Mouse (Mus musculus) skeletal muscle tissue, adult 2 months (tissue): ENCODE measurements at regions not wholly inside any gene's neighbourhood (a gene's known extent, or its start where the extent isn't known, plus 50 kb on each side); places are given as distances from the start of the nearest gene placed in this dataset.

ENCODE experiments used
- DNase-seq: peaks from one replicate; pipeline ENCODE4 v3.0.0-alpha.2; 2012; ENCODE audit warnings: low read depth, low spot score

DNA sequence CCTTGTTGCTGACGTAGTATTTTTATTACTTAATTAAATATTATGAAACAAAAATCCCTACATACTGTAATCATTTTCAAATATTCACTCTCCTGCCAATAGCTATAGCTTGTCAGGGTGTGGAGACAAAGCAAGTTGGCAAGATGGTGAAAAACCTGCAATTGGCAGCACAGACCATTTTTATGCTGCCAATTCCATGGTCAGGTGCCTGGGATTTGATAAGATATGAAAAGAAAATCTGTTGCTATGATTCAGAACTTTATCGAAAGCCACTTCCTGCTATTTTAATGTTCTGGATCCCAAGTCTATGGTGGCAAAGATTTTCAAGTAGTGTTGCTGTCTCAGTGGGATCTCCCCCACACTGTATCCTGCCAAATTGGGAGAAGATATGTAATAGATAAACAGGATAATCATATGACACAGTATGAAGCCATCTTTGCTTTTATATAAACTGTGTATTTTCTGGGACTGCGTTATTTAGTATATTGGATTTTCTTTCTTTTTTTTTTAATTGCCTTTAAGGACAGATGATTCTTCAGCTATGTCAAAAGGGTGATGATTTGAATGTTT is 165.3 kb upstream of the Lrrc3b start:
- DNase-seq = no peak

DNA sequence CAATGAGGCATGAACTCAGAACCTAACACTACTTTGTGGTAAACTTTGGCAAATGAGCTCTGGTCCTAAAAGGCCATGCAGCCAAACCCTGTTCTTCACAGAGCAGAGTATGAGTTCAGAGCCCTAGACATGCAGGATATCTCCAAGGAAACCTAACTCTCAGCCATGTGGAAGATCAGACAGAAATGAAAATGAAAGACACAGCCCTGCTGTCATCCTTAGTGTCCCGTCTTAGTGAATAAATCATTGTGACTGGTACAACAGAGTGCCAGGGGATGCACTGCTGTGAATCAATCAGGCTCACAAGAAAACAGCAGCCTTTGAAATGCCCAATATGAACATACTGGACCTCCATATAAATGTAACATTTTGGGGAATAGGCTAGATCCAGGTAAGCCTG is 171.4 kb upstream of the Lrrc3b start:
- DNase-seq = no peak

DNA sequence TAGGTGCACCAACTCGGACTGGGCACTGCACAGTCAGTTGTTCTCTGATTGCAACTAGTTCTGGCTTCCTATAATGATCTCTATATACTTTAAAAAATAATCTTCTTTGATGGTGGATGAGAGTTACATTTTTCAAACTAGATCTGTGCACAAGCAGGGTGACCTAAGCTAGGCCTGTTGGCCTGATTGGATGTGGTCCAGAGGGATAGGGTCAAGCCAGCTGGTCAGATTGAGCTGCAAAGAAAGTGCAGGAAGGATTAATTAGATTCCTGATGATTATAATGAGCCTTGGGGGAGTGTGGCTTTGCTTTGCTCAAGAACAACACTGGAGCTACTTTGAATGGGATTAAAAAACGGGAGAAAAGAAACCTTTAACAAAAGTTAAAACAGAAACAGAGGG is 195.8 kb upstream of the Lrrc3b start:
- no peak for DNase-seq

DNA sequence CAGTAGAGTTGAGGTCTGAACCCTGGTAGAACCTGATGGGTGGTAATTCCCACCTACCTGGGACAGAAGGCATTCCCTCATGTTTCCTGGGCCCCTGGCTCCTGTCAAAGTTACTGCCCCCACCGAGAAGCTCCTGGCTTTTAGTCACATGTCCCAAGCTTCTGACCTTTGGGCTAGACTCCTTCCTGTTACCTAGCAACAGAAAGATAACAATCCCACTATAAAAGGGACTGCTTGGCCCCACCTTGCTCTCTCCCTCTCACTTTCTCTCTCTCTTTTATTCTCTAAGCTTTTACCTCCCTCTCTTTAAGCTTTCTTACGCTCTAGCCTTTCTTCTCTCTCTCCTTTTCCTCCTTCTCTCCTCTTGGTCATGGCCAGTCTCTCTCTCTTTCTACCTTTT is 198.9 kb upstream of the Lrrc3b start:
- DNase-seq = no peak

DNA sequence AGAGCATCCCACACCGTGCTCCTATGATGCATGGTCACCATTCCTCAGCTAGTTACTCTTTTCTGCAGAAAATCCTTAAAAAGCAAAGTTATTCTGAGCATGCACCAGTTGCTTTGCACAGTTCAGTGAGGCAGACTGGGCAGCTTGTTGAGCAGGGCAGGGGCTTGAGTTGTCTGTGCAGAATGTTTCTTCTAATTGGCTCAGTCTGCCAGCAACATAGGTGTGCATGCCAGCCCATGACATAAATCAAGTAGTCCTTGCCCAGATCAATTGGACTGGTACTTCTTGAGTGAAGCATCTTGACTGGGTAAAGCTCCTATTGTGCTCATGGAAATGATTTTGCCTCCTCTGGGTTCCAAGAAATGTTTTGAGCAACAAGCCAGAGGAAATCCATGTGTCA is 200.1 kb upstream of the Lrrc3b start:
- no peak for DNase-seq

DNA sequence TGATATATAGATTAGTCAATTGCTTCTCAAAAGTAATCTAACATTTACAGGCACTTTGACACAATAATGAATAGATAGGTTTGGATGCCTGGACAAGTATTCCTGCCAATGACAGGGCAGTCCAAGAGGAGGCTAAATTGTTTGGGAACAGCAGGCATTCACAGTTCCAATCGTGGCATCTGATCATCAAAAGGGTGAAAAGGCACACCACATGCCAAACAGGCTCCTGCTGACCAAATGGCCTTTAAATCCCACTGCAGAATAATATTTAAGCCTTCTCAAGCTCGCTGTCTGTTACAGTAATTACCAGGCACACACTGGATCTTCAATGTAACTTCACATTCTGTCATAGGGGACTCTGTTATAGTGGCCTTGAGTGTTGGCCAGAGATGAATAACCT is 222.1 kb upstream of the Lrrc3b start:
- DNase-seq = no peak

DNA sequence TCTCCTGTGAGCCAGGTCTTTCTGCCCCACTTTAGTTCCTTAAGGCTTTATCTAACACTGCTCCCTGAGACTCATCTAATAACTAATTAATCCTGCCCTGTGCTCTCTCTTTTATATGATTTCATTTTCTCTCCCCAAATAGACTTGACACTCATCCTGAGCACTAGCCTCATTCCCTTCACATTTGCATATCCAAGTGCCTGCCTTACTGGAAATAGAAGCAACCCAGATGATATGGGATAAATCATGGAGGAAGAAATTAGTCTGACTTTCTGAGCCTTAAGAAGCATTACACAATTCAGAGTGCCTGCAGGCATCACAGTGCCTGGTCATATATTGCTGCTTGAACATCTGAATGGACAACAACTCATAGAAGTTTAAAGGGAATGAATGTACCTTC is 233.5 kb upstream of the Lrrc3b start:
- no peak for DNase-seq

DNA sequence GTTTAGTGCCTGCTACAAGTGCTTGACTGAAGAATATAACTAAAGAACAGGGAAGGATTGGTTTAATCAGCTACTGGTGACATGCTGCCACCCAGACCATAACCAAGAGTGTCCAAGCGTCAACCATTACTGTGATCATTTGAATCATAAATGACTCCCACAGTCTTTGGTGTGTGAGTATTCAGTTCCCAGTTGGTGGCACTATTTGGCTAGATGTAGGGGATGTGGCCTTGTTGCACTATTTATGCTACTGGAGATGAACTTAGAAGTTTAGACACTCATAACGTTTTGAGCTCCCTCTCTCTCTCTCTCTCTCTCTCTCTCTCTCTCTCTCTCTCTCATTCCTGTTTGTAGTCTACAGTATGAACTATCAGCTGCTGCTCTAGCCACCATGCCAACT is 238.4 kb upstream of the Lrrc3b start:
- no peak for DNase-seq

DNA sequence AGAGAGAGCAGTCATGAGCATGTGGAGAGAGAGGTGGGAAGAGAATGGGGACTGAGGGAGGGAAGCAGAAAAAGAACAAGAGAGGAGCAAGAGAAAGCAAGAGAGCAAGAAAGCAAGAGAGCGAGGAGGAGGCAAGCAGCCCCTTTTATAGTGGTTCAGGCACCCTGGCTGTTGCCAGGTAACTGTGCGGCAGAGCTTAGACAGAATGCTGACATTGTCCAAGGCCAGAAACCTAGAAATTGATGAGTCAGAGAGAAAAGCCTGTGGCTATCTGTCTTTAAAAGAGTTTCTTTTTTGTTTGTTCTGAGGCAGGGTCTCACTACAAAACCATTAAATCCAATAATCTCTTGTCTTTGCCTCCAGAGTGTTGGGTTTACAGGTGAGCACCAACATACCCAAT is 240.7 kb upstream of the Lrrc3b start:
- DNase-seq = no peak

DNA sequence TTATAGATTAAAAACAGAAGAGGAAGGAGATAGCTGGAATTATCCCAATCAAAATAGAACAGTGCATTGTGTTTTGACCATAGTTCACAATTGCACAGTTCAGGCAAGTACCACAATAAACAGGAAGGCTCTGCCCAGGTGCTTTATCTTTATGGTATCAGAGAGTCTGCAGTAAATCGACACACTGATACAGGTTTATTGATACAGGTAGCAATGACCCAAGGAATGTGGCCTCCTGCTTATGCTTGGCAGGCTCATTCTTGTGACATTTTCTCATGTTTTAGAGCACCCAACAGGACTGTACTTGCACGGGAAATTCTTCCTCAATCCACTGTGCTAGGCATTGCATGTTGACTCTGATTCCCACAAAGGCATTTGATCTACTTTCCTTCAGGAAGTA is 259.2 kb upstream of the Lrrc3b start:
- no peak for DNase-seq

DNA sequence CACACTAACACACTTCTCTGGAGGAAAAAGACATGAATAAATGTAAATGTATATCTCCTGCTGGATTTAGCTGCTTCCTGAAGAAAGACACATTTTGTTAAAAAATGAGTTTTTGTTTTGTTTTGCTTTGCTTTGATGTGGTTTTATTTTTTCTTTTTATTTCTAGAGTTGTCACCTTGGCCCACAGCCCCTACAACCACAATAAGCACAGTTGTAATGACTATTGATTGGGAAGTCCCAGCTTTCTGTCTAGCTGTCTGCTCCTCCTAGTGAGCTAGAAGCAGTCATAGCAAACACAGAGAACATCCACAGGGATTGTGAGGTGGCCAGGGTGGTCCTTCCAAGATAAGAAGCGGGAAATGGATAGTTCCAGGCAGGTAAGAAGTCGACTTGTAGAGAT is 259.8 kb upstream of the Lrrc3b start:
- DNase-seq = no peak

DNA sequence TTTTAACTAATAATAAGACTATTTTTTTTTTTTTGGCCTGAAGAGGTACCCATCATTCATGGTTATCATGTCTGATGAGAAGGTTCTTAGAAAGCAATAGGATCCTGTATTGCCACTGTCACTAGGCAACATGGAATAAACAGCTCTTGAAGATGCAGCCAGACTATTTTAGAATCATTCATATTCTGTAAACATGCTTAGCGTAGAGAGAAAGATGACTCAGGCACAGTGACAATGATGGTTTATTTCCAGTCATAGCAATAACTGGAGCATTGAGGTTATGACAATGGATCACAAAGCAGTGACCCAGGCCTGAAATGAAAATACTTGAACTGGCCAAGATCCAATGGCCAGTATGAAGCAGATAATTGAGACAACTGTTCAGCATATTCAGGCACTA is 283.3 kb upstream of the Lrrc3b start:
- no peak for DNase-seq

DNA sequence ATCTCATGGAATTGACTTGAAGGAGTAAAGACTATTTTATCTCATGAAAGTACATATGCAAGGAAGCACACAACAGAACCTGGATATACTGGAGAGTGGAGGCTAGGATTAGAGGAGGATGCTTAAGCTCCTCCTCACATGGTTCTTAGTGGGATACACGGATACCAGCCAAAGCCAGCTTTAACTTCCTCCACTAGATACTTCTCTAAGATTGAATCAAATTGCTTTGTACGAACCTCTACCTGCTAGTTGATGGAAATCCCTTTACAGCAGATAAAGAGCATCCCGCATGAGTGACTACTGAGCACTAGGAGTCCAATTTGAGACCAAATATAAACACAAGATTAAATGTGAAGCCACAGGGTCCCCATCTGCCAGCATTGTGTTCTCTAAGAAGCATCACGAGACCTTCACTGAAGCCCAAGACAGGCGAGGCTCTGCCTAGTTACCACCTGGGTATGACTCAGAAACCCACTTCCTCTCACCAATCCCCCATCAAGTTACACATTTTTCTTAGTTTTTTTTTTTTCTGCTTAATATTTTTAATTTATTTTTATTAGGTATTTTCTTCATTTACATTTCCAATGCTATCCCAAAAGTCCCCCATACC is 307.9 kb upstream of the Lrrc3b start:
- DNase-seq = no peak

DNA sequence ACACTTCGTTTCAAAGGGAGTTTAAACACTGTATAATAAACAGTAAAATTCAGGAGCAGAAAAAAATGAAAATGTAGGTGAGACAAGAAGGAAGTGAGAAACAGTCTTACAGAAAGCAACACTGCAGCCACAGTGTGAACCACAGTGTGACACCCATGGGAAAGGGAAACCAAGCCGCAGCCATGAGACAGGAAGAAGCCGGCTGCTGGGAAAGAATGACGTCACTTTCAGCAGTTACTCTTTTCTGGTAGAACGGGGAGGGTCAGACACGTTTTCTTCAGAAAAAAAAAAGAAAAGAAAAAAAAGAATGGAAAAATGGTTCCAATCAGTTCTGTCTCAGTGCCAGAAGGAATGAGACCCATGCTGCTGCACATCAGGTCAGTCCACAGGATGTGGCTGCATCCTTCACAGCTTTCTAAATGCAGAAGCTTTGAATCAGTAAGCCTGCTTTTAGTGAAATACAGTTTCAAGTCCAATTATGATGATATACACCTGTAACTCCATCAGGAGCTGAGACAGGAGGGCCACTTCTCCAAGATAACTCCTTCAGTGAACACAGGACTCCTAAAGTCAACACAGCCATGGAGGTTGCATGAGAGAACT is 331.2 kb upstream of the Lrrc3b start:
- peak; percentile 10 for DNase-seq

DNA sequence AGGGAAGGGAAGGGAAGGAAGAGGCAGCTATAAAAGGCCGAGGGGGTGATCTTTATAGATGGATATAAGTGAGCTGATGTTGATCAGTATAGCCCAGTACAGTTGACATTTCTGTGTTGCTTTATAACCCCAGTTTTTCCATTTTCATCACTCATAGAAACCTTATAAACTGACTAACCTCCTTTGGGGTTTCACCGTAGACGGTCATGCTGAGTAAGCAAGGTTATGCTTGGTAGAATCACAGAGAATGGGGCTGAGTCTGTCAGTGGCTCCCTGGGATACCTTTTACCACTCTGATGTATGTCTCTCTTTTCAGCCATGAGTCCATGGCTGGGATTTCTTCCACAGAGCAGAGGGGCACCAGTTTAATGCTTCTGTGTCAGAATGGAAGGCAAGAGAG is 345.9 kb upstream of the Lrrc3b start:
- no peak for DNase-seq

DNA sequence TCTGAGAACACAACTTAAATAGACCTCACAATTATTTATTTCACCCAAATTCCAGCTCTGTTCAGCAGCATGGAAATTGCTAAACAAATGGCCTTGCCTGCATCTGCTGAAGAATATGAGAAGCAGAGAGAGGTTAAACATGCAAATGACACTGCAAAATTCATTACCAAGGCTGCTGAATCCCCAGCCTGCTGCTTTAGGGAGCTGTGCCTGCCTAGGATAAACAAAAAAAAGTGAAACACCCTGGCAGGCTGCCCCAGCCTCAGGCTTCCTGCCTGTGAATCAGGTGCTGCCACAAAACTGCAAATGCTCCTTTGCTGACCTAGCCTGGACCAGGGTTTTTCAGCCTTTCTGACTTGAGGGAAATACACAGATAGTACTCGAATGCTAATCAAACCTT is 346.4 kb upstream of the Lrrc3b start:
- no peak for DNase-seq

DNA sequence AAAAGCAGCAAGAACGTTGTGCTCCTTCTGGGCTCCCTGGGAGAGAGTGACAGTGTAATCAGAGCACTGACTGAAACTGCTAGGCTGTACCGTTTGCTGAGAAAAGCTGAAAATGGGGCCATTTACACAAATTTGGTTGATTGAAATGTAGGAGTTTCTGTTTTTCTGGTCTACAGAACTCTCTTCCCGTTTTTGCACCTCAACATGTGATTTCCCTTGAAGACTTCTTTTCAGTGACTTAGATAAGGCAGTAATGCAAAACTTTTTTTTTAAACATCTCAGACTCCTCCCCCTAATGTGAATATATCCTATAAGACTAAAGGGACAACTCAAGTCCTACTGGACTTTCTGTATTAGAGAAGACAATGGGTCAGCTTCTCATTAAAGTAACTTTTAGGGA is 356.9 kb upstream of the Lrrc3b start:
- no peak for DNase-seq

DNA sequence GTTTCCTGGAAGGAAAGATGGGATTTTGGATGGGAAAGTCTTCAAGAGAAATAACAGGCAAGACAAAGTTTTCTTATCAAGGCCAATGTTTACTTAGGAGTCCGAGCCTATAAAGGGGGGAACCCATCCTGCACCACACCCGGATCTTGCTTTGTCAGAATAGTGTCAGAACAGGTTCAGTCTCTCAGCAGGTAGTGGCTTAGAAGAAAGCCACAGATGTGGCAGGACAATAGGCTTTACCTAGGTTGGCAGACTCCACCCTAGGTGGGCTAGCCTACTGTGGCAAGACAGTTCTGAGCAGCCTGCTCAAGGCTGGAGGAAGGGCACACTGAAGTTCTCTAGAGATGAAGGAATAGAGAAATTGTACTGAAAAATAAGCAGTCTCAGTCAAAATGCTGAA is 358.2 kb upstream of the Lrrc3b start:
- no peak for DNase-seq

DNA sequence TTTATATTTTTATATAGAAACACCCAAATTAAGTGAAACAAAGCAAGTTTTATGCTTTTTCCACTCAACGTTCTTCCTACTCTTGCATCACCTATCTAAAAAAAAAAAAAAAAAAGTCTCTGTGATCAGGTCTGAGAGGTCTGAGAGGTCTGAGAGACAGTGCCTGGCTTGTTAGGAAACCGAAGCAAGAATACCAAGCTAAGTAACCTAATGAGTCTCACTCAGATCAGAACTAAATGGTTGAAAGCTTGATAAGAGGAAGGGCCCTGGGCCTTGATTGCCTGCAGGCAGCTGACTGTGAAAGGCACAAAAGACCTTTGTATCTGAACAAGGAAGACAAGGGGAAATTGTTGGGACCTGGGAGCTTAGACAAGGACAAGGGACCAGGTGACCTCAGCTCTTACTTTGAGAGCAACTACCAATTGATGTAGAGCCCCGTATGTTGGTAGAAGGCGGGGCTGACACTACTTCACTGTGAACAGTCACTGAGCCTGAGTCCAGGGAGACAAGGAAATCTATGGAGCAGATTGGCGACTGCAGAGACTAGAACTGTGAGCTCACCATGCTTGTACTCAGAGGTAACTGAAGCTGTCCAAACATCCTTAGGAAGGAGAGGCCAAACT is 362.8 kb upstream of the Lrrc3b start:
- no peak for DNase-seq

DNA sequence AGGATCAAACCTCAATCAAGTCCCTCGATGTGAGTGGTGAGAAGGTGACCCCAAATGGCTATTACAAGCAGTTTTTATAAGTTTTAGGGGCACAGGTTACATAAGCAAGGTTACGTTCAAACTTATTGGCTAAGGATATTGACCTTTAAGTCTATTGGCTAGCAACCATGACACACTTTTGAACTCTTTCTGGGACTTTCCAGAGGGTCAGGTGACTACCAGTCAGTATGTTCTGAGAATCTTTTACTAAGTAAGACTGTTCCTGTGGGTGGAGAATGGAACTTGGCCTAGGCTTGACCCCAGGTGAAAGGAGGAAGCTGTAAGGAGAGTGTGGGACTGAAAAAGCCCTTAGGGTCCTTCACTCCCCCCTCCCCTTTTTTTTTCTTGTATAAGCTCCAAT is 370.3 kb upstream of the Lrrc3b start:
- DNase-seq = no peak

DNA sequence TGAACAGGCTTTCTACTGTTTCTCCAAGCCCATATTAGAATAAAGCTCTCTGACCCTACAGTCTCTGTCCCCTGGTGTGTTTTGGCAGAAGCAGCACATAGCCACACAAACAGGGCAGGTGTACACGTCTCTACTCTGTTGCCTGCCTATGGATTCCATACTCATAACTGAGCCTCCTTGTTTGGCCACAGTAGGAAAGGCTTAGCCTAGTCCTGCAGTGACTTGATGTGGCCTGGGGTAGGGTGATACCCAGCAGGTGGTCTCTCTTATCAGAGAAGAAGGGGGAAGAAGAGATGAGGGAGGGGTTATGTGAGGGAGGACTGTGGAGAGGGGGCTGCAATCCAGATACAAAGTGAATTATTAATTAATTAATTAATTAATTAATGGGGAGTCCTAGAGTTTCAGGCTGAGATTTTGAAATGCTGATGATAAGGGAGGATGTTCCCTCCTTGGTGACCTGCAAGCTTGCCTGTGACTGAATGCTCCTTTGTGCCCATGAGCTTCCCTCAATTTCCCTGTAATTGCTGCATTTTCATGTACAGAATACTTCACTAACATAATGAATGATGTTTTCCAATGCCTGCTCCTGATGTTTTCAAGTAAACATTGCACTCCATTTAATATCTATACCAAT is 402.7 kb upstream of the Lrrc3b start:
- DNase-seq = no peak

DNA sequence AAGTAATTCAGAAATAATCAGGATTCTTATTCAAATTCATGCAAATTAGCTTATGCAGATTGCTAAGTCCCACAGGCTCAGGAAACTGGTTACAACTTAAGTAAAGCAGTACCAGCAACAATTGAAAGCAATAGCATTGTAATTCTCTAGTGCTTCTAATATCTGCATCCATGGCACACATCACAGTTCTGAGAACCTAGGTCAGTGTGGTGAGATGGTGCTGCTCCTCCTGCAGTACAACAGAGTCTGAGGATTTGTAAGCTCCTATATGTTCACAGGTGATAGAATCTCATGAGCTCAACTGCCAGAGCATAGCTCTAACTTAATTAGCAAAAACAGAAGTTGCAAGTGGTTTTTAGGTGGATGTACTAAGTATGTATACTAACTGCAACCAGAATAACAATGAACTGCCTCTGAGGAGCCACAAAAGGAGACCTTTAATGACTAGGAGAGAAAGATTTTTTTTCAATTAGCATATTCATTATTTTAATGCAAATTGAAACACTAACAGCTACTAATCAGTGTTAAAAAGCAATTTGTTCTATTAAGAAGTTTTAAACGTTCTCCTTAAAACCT is 403.3 kb upstream of the Lrrc3b start:
- DNase-seq = no peak

DNA sequence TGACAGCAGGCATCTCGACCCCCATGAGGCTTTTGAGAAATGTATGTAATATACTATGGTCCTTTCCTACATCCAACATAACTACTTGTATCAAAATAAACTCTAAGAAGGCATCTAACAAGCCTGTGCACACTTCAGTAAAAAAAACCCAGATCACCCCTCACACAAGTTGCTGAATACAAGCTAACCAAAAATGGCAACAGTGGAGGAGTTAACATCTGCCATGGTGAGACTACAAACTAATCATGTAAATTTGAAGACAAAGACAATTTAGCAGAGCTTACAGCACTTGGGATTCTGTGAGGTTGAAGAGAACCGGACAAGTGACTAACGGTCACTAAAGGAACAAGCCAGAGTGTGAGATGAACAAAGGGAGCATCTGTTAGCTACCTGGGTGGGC is 380.6 kb upstream of the Ngly1 start:
- no peak for DNase-seq
